Mouse (Mus musculus) T-helper 17 cell (primary cell): ENCODE measurements around the gene Lgals1.
"Not testable (repeated sequence)": the region's sequence is repeated elsewhere in the genome, so short reads cannot be mapped to it uniquely, and the experiment has no call there.

ENCODE experiments used
- in situ Hi-C, 2 experiments: fragments of 300-600 bp; cut with MboI, MseI; formaldehyde crosslinking; loops; 1 replicate in 1 of 2; 2 replicates in 1 of 2; pipeline ENCODE4 v1.15.1; 2025; ENCODE audit warnings: high pct_unique_total_duplicates in 2 of 2

Gene Lgals1

GRCm38 (mm10) chr15:78926021-78926919 lies at the start of gene Lgals1:
Lgals1 (plus strand) TSS chr15:78926725.
- in situ Hi-C loops = loop anchor here in 1 of 2 experiments (25.0 kb wide), 1 partner anchor 964 kb away; the partner anchor contains the start of genes Eif3d and Foxred2

GRCm38 (mm10) chr15:78876991-78877809 lies 49.3 kb upstream of the Lgals1 start, which contains the start of gene Gga1:
Gga1 (plus strand) TSS chr15:78877190.
- in situ Hi-C loops = no loop called here

GRCm38 (mm10) chr15:78877810-78878390 lies 48.6 kb upstream of the Lgals1 start:
- in situ Hi-C loops = no loop called here

GRCm38 (mm10) chr15:78878792-78879516 lies 47.6 kb upstream of the Lgals1 start:
- in situ Hi-C loops = not testable (repeated sequence)

- in situ Hi-C loops = no loop called here
These were observed 46.1 kb upstream of the Lgals1 start for GRCm38 (mm10) chr15:78880432-78880831.

- in situ Hi-C loops = no loop called here
These were observed 44.7 kb upstream of the Lgals1 start for GRCm38 (mm10) chr15:78881828-78882227.

- in situ Hi-C loops = no loop called here
These were observed 37.1 kb upstream of the Lgals1 start for GRCm38 (mm10) chr15:78889401-78889853.

GRCm38 (mm10) chr15:78892440-78892839 lies 34.1 kb upstream of the Lgals1 start:
- in situ Hi-C loops = loop anchor here in 1 of 2 experiments (10.0 kb wide), 1 partner anchor 942 kb away; the partner anchor contains the start of genes Cbx6 and Npcd

GRCm38 (mm10) chr15:78894726-78895125 lies 31.8 kb upstream of the Lgals1 start:
- in situ Hi-C loops = loop anchor here in 1 of 2 experiments (10.0 kb wide), 1 partner anchor 940 kb away; the partner anchor contains the start of genes Cbx6 and Npcd

GRCm38 (mm10) chr15:78895741-78896140 lies 30.8 kb upstream of the Lgals1 start:
- in situ Hi-C loops = loop anchor here in 1 of 2 experiments (10.0 kb wide), 1 partner anchor 939 kb away; the partner anchor contains the start of genes Cbx6 and Npcd

- in situ Hi-C loops = loop anchor here in 1 of 2 experiments (10.0 kb wide), 1 partner anchor 939 kb away; the partner anchor contains the start of genes Cbx6 and Npcd
These were observed 30.4 kb upstream of the Lgals1 start for GRCm38 (mm10) chr15:78896149-78896548.

- in situ Hi-C loops = loop anchor here in 1 of 2 experiments (10.0 kb wide), 1 partner anchor 937 kb away; the partner anchor contains the start of genes Cbx6 and Npcd
These were observed 29.0 kb upstream of the Lgals1 start for GRCm38 (mm10) chr15:78897488-78897887.

GRCm38 (mm10) chr15:78898507-78899001 lies 28.0 kb upstream of the Lgals1 start:
- in situ Hi-C loops = loop anchor here in 1 of 2 experiments (10.0 kb wide), 1 partner anchor 936 kb away; the partner anchor contains the start of genes Cbx6 and Npcd

GRCm38 (mm10) chr15:78899409-78899739 lies 27.2 kb upstream of the Lgals1 start, which contains the start of gene Gm49510:
Gm49510 (plus strand) TSS chr15:78899667.
- in situ Hi-C loops = loop anchor here in 1 of 2 experiments (10.0 kb wide), 1 partner anchor 935 kb away; the partner anchor contains the start of genes Cbx6 and Npcd

- in situ Hi-C loops = loop anchor here in 1 of 2 experiments (10.0 kb wide), 1 partner anchor 935 kb away; the partner anchor contains the start of genes Cbx6 and Npcd
These were observed 26.6 kb upstream of the Lgals1 start, which contains the start of gene Sh3bp1 for GRCm38 (mm10) chr15:78899740-78900584. Sh3bp1 (plus strand) TSS chr15:78899768.

- in situ Hi-C loops = no loop called here
These were observed 25.7 kb upstream of the Lgals1 start for GRCm38 (mm10) chr15:78900585-78901421.

- in situ Hi-C loops = no loop called here
These were observed 25.1 kb upstream of the Lgals1 start for GRCm38 (mm10) chr15:78901422-78901789.

- in situ Hi-C loops = no loop called here
These were observed 23.3 kb upstream of the Lgals1 start for GRCm38 (mm10) chr15:78903243-78903642.
